Mouse (Mus musculus): ENCODE results near the gene Skint1.
"Not testable (repeated sequence)": the region's sequence is repeated elsewhere in the genome, so short reads cannot be mapped to it uniquely, and the experiment has no call there.

The Skint1 gene

DNA sequence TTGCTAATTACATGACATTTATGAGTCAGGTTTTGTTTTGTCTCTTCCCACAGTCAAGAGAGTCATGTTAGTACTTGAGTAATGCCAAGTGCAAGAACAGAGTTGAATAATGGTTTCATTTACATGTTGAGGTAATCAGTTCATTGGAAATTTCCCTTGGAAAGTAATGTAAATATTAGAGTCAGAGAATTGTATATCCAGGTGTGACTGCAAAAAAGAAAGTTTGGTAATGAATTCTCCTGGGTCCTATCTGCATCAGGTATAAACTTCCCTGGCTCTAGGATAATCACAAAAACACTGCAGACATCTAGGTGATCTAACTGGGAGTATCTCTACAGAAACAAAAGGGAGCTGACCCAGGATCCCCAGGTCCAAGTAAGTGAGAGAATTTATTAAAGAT, at the start of gene Skint1:
TSS of gene Skint1 (plus strand) at position 301 of the 400 bp plus-strand sequence.
- no peak for DNase-seq (ENCODE audit: low spot score)

DNA sequence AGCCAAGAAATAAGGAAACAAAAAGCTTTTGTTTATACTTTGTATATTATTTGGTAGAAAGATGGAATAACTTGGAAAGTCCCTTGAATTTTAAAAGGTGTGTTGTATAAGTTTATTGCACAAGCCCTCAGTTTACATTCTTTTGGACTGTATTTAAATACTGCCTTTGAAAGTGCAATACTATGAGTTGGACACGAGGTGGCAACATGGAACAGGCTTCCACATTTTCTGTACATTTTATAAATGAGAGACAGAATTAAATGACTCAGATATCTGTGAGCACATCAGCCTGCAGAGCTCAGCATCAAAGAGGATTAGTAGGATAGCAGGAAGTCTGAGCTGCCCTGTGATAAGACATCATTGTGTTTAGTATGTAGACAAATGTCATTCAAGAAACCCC, 44.8 kb upstream of the Skint1 start:
- DNase-seq (ENCODE audit: low spot score) = no peak

GRCm38 (mm10) chr4:111963241-111963640, 42.8 kb upstream of the Skint1 start:
- not testable (repeated sequence) for DNase-seq (ENCODE audit: low spot score)

GRCm38 (mm10) chr4:111963669-111964068, 42.4 kb upstream of the Skint1 start:
- DNase-seq (ENCODE audit: low spot score) = no peak

DNA sequence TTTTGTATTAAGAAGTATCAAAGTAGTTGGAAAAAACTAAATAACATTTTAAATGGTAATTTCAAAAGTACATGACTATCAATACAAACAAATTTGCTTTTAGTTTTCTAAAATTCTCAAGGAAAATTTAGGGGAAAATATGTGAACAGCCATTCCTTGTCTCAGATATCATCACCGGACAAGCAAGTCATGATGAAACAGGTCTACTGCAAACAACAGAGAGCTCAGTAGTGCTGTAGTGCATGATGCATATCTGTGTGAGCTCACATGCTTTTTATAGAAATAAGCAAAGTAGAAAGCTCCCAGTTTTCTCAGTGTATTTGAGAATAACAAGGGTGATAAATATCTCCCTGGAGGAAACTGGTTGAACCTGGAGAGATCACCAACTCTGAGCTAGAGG, 33.4 kb upstream of the Skint1 start, which contains the start of gene Skint7:
TSS of gene Skint7 (plus strand) at position 301 of the 400 bp plus-strand sequence.
- no peak for DNase-seq (ENCODE audit: low spot score)

- no peak for DNase-seq (ENCODE audit: low spot score)
These were observed 65.6 kb downstream of the Skint1 start, which contains the start of gene Skint4 for GRCm38 (mm10) chr4:112071716-112072115. Gene Skint4 (plus strand): TSS chr4:112072016.

Data from MN1 (cell line).